Mouse (Mus musculus) embryonic facial prominence, embryonic 15.5 days (tissue): ENCODE results near the gene Ptger4. TPM values are rescaled to one million over a fixed set of nuclear protein-coding genes. Genes with fewer than 3 reads are reported as not detected.
A peak's percentile ranks its signal among the peaks of the same experiment; 100 is the strongest.

Experiments
- ATAC-seq: fragments of 200-750 bp; cut with Nextera tagmentation; 2 replicates; pipeline ENCODE4 v1.8.0; 2017; ENCODE audit warnings: low read depth, moderate TSS enrichment; ENCODE audit not compliant: insufficient number of reproducible peaks, low FRiP score, low TSS enrichment
- H3K27ac ChIP-seq: fragments of 300-500 bp; sonication (generic); replicated peaks from 2 replicates; pipeline ENCODE4 v1.5.1; 2015; ENCODE audit warnings: mild to moderate bottlenecking, inconsistent platforms
- H3K27me3 ChIP-seq: fragments of 300-500 bp; sonication (generic); 2 replicates; pipeline ENCODE4 v1.6.1; 2015; ENCODE audit warnings: inconsistent platforms
- H3K36me3 ChIP-seq: fragments of 300-500 bp; sonication (generic); 2 replicates; pipeline ENCODE4 v1.6.1; 2015; ENCODE audit warnings: mild to moderate bottlenecking, inconsistent platforms
- H3K4me1 ChIP-seq: fragments of 300-500 bp; sonication (generic); 2 replicates; pipeline ENCODE4 v1.6.1; 2015; ENCODE audit warnings: inconsistent platforms
- H3K4me2 ChIP-seq: fragments of 300-500 bp; sonication (generic); replicated peaks from 2 replicates; pipeline ENCODE4 v1.6.1; 2015; ENCODE audit warnings: mild to moderate bottlenecking, inconsistent platforms
- H3K4me3 ChIP-seq: fragments of 300-500 bp; sonication (generic); replicated peaks from 2 replicates; pipeline ENCODE4 v1.5.1; 2015; ENCODE audit warnings: mild to moderate bottlenecking, inconsistent platforms
- H3K9ac ChIP-seq: fragments of 300-500 bp; sonication (generic); 2 replicates; pipeline ENCODE4 v1.6.1; 2015; ENCODE audit warnings: inconsistent platforms
- H3K9me3 ChIP-seq: fragments of 300-500 bp; sonication (generic); replicated peaks from 2 replicates; pipeline ENCODE4 v1.6.1; 2016; ENCODE audit warnings: inconsistent platforms
- WGBS: fragments of 180-500 bp; shearing (Covaris S2); methylation state at CpG from one replicate; pipeline ENCODE4 v1.1.7; 2015; 5-methylcytosine and 5-hydroxymethylcytosine counted together
- polyA plus RNA-seq: library from polyadenylated mRNA; unstranded; fragments of >200 nt; fragmentation: Nextera tagmentation; extraction: Ambion mirVana; gene quantifications from 2 replicates; pipeline ENCODE4 v1.2.1, GENCODE M21; 2015

The Ptger4 gene
- polyA plus RNA-seq, 1 experiment from 2014 or later, result 5.0 TPM

- Histone ChIP-seq H3K4me3 (no peak overlapping the region), H3K9ac (no peak overlapping the region), H3K27me3 (no peaks in the 10 kb centered on the region), H3K4me2 (no peak overlapping the region), H3K9me3 (no peaks in the 10 kb centered on the region), H3K4me1 (no peaks in the 10 kb centered on the region), H3K27ac (no peak overlapping the region), H3K36me3 (no peaks in the 10 kb centered on the region)
- ATAC-seq, result no peak
- WGBS, result 68% methylated on average over 5 of the region's 5 CpGs
These were observed 16.2 kb upstream of the Ptger4 start for GRCm38 (mm10) chr15:5260183-5260582.

- 81% methylated on average over 4 of the region's 4 CpGs for WGBS
- no peaks in the 10 kb centered on the region for H3K36me3 ChIP-seq
- no peaks in the 10 kb centered on the region for H3K9me3 ChIP-seq
- H3K27me3 ChIP-seq, result peaks cover 6% of the 10 kb centered on the region; the same call in 1 of the 2 replicates
- H3K4me1 ChIP-seq, result no peaks in the 10 kb centered on the region
- H3K4me2 ChIP-seq, result no peak overlapping the region
- no peak for ATAC-seq
- H3K27ac ChIP-seq, result no peak overlapping the region
- H3K9ac ChIP-seq, result no peak overlapping the region
- H3K4me3 ChIP-seq, result no peak overlapping the region
These were observed 6.2 kb upstream of the Ptger4 start for GRCm38 (mm10) chr15:5250182-5250581.

- peak; percentile 1; the same call in 1 of the 2 replicates for ATAC-seq
- H3K36me3 ChIP-seq, result no peaks in the 10 kb centered on the region
- H3K4me2 ChIP-seq, result peak overlapping the region; percentile 100
- peak overlapping the region; percentile 60 for H3K4me3 ChIP-seq
- no peaks in the 10 kb centered on the region for H3K9me3 ChIP-seq
- WGBS, result 4% methylated on average over 40 of the region's 40 CpGs
- no peak overlapping the region for H3K27ac ChIP-seq
- H3K27me3 ChIP-seq, result peaks cover 45% of the 10 kb centered on the region
- peak overlapping the region; percentile 31 for H3K9ac ChIP-seq
- peaks cover 29% of the 10 kb centered on the region for H3K4me1 ChIP-seq
These were observed 690 bp downstream of the Ptger4 start for GRCm38 (mm10) chr15:5243036-5243958.

- Histone ChIP-seq H3K4me3 (peak overlapping the region; percentile 60), H3K27me3 (peaks cover 45% of the 10 kb centered on the region), H3K4me1 (peaks cover 29% of the 10 kb centered on the region), H3K9me3 (no peaks in the 10 kb centered on the region), H3K27ac (no peak overlapping the region), H3K36me3 (no peaks in the 10 kb centered on the region), H3K9ac (no peak overlapping the region; the same call in 1 of the 2 replicates), H3K4me2 (peak overlapping the region; percentile 100)
- WGBS, result 2% methylated on average over 61 of the region's 61 CpGs
- no peak; the same call in 1 of the 2 replicates for ATAC-seq
These were observed 1.5 kb downstream of the Ptger4 start for GRCm38 (mm10) chr15:5242241-5243035.

DNA sequence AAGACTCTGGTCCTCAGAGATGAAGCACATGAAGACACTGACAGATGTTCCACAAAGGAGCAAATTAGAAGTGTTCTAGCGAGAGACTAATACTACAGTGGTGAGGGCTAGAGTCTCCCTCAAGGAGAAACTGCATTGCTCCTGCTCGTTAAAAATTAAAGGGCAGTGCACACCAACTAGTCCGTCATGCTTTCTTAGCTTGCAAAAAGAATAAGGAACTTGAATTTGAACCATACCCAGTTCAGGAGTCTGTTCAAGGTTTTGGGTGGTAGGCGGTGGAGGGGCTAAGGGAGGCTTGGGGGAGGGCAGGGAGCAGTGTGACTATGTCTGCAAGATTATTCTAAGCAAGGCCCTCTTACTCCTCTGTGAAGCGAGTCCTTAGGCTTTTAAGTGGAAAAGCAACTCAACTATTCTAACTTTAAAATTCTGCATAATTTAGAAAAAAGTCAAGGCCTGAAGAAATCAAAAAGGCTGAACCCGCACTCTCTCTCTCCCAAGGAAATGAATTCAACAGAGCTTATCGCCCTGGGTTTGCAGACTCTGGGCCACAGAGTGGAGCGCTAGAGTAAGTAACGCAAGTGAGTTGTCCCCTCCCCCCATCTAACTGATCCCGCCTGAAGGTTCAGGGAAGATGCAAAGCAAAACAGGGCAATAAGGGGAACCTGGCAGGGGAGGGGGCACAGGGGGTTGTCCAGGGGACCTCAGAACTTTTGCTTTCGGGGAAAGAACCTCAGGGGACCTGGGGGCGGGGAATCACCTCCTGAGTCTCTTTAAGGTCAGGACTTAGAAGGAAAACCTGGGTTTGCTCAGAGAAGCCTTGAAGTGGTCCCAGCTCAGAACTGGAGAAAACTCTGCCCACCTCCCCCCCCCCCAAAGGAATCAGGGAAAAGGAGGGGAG, 2.4 kb downstream of the Ptger4 start:
- peaks cover 40% of the 10 kb centered on the region for H3K27me3 ChIP-seq
- no peak overlapping the region for H3K9ac ChIP-seq
- no peak overlapping the region for H3K27ac ChIP-seq
- peak overlapping the region; percentile 60 for H3K4me3 ChIP-seq
- 27% methylated on average over 12 of the region's 12 CpGs for WGBS
- H3K9me3 ChIP-seq, result no peaks in the 10 kb centered on the region
- ATAC-seq, result no peak
- no peaks in the 10 kb centered on the region for H3K36me3 ChIP-seq
- peaks cover 29% of the 10 kb centered on the region for H3K4me1 ChIP-seq
- peak overlapping the region; percentile 100 for H3K4me2 ChIP-seq

- WGBS, result 57% methylated on average over 6 of the region's 6 CpGs
- ATAC-seq, result no peak
- H3K27ac ChIP-seq, result no peak overlapping the region
- H3K9ac ChIP-seq, result no peak overlapping the region
- no peaks in the 10 kb centered on the region for H3K36me3 ChIP-seq
- no peaks in the 10 kb centered on the region for H3K9me3 ChIP-seq
- no peak overlapping the region for H3K4me2 ChIP-seq
- H3K4me3 ChIP-seq, result no peak overlapping the region; the same call in 1 of the 2 replicates
- H3K27me3 ChIP-seq, result peaks cover 40% of the 10 kb centered on the region
- peaks cover 29% of the 10 kb centered on the region for H3K4me1 ChIP-seq
These were observed 3.6 kb downstream of the Ptger4 start for GRCm38 (mm10) chr15:5240360-5240759.

DNA sequence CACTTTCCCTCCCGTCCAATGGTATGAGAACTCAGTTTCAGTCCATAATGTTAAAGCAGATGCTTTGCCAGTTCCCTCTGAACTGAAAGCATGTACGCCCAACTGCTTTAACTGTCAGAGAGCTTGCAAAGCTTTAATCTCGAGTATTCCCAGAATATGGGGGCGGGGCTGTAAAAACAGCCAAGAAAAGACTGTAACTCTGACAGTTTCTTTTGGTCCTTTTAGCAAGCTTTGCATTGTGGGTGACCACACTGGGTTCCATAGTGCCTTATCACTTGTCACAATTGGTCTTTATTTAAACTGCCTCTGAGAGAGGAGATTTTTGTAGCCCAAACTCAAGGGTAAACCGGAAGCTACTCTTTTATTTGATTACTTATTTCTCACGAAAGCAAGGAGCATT, 4.1 kb downstream of the Ptger4 start:
- Histone ChIP-seq H3K27ac (no peak overlapping the region), H3K4me2 (no peak overlapping the region), H3K36me3 (no peaks in the 10 kb centered on the region), H3K4me1 (peaks cover 29% of the 10 kb centered on the region), H3K27me3 (peaks cover 36% of the 10 kb centered on the region), H3K4me3 (no peak overlapping the region; the same call in 1 of the 2 replicates), H3K9ac (no peak overlapping the region), H3K9me3 (no peaks in the 10 kb centered on the region)
- ATAC-seq, result no peak
- WGBS, result 51% methylated on average over 6 of the region's 6 CpGs

DNA sequence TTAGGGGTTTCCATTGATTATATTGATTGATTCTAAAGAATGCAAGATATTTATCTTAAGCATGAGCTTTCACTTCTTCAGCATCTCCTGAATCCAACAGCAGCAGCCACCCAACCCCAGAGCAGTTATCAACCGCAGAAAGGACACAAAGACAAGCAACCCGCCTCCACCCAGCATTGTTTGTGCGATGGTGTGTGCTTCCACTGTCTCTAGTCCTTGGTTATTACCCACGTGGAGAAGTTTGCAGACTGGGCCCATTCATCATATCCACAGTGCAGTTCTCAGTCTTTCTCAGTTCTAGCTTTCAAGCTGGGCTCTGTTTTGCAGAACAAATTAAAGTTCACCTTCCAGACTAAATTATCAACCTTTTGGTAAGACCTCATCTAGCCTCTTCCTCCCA, 4.6 kb downstream of the Ptger4 start:
- no peak overlapping the region for H3K27ac ChIP-seq
- H3K4me2 ChIP-seq, result no peak overlapping the region
- WGBS, result 81% methylated on average over 4 of the region's 4 CpGs
- no peak for ATAC-seq
- no peak overlapping the region for H3K4me3 ChIP-seq
- peaks cover 31% of the 10 kb centered on the region for H3K27me3 ChIP-seq
- H3K9me3 ChIP-seq, result no peaks in the 10 kb centered on the region
- H3K36me3 ChIP-seq, result no peaks in the 10 kb centered on the region
- H3K9ac ChIP-seq, result no peak overlapping the region
- peaks cover 25% of the 10 kb centered on the region for H3K4me1 ChIP-seq

DNA sequence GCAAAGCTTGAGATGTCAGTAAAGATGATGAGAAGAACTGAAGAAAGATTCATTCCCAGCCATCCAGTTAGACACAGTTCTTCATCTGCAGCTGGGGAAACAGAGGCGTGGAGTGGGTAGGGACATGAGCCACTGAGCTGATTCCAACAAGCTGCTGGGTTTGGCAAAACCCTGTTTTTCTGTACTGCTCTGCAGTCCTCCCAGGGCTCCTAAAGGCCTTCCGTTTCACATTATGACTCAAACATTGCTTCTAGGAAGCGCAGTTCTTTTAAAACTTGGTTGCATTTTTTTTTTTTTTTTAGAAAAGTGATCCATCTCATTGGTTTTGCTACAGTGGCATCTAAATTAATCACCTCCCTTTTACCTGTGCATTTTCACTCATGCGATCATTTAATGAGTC, 5.4 kb downstream of the Ptger4 start:
- no peak overlapping the region for H3K4me2 ChIP-seq
- 82% methylated on average over 4 of the region's 4 CpGs for WGBS

DNA sequence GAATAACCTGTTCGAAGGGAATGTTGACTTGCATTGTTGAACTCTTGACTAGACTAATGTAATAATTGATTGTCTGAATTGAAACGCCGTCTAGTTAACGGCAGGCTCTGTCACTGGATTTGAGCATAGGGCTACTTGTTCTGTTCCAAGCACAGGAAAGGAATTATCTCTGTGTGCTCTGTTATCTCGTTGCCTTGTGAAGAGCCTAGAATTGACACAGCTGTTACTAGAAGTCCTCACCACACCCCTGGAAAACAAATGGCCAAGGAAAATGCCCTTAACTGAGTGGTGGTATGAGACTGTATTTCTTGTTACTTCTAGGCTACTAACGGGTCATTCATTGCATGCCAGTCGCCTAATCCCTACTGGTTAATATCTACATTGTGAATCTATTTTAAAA, 5.9 kb downstream of the Ptger4 start:
- H3K4me3 ChIP-seq, result no peak overlapping the region
- no peaks in the 10 kb centered on the region for H3K9me3 ChIP-seq
- H3K36me3 ChIP-seq, result no peaks in the 10 kb centered on the region
- H3K4me1 ChIP-seq, result peaks cover 14% of the 10 kb centered on the region
- ATAC-seq, result no peak
- H3K27ac ChIP-seq, result no peak overlapping the region
- no peak overlapping the region for H3K9ac ChIP-seq
- H3K4me2 ChIP-seq, result no peak overlapping the region
- WGBS, result 72% methylated on average over 7 of the region's 7 CpGs
- H3K27me3 ChIP-seq, result peaks cover 21% of the 10 kb centered on the region

More for the DNA sequence above, 5.4 kb downstream of the Ptger4 start:
- H3K9ac ChIP-seq, result no peak overlapping the region
- H3K27ac ChIP-seq, result no peak overlapping the region
- no peaks in the 10 kb centered on the region for H3K9me3 ChIP-seq
- H3K36me3 ChIP-seq, result no peaks in the 10 kb centered on the region
- ATAC-seq, result no peak
- no peak overlapping the region for H3K4me3 ChIP-seq
- H3K4me1 ChIP-seq, result peaks cover 19% of the 10 kb centered on the region
- peaks cover 26% of the 10 kb centered on the region for H3K27me3 ChIP-seq
